Mouse (Mus musculus) liver, embryonic 14.5 days (tissue): Measurements from ENCODE around the gene Klrb1. TPM values are rescaled to one million over a fixed set of nuclear protein-coding genes. Genes with fewer than 3 reads are reported as not detected.
A peak's percentile ranks its signal among the peaks of the same experiment; 100 is the strongest.
"Not testable (repeated sequence)": the region's sequence is repeated elsewhere in the genome, so short reads cannot be mapped to it uniquely, and the experiment has no call there.

Experiments
- ATAC-seq: fragments of 200-750 bp; cut with Nextera tagmentation; 2 replicates; pipeline ENCODE4 v1.8.0; 2017; ENCODE audit warnings: moderate number of reproducible peaks, mild to moderate bottlenecking, moderate library complexity; ENCODE audit not compliant: insufficient read depth
- DNase-seq, 3 experiments: peaks; one replicate each; pipeline ENCODE4 v3.0.0-alpha.2; 2012 to 2013; ENCODE audit warnings: low read depth in 3 of 3, low spot score in 3 of 3
- H3K27ac ChIP-seq: fragments of 300-500 bp; sonication (generic); 2 replicates; pipeline ENCODE4 v1.5.1; 2014; ENCODE audit warnings: moderate library complexity, mild to moderate bottlenecking, control low read depth, inconsistent platforms
- H3K27me3 ChIP-seq: fragments of 300-500 bp; sonication (generic); 2 replicates; pipeline ENCODE4 v1.6.1; 2014; ENCODE audit warnings: mild to moderate bottlenecking, low read length, moderate library complexity; ENCODE audit not compliant: control insufficient read depth, insufficient read depth
- H3K36me3 ChIP-seq: fragments of 300-500 bp; sonication (generic); replicated peaks from 2 replicates; pipeline ENCODE4 v1.6.1; 2014; ENCODE audit warnings: low read depth; ENCODE audit not compliant: control insufficient read depth, insufficient read depth
- H3K4me1 ChIP-seq, 2 experiments: fragments of 200-500 bp in 1 of 2; fragments of 300-500 bp in 1 of 2; sonication (generic) in 1 of 2; replicated peaks; 2 replicates each; pipeline ENCODE4 v1.6.1; 2012 to 2014; ENCODE audit warnings: antibody characterized with exemption in 1 of 2, inconsistent platforms in 1 of 2, low read length in 1 of 2; ENCODE audit not compliant: control insufficient read depth in 2 of 2, insufficient read depth in 2 of 2
- H3K4me2 ChIP-seq: fragments of 300-500 bp; sonication (generic); 2 replicates; pipeline ENCODE4 v1.6.1; 2014; ENCODE audit warnings: low read depth, mild to moderate bottlenecking, control low read depth, moderate library complexity
- H3K4me3 ChIP-seq, 2 experiments: fragments of 200-500 bp in 1 of 2; fragments of 300-500 bp in 1 of 2; sonication (generic) in 1 of 2; 2 replicates each; pipeline ENCODE4 v1.5.1; 2012 to 2014; ENCODE audit warnings: low read depth in 2 of 2, low read length in 2 of 2, mild to moderate bottlenecking in 2 of 2, control low read depth in 1 of 2, inconsistent platforms in 1 of 2, moderate library complexity in 1 of 2; ENCODE audit not compliant: insufficient read depth in 1 of 2
- H3K9ac ChIP-seq: fragments of 300-500 bp; sonication (generic); replicated peaks from 2 replicates; pipeline ENCODE4 v1.6.1; 2014; ENCODE audit warnings: mild to moderate bottlenecking, control low read depth, moderate library complexity
- H3K9me3 ChIP-seq: fragments of 300-500 bp; sonication (generic); 2 replicates; pipeline ENCODE4 v1.6.1; 2016; ENCODE audit warnings: low read length, mixed read lengths; ENCODE audit not compliant: control insufficient read depth
- CTCF ChIP-seq: IDR thresholded peaks from 2 replicates; pipeline ENCODE4 v1.5.1; 2016; ENCODE audit warnings: antibody characterized with exemption, low read depth, control low read depth
- EP300 ChIP-seq: IDR thresholded peaks from 2 replicates; pipeline ENCODE4 v1.6.1; 2016; ENCODE audit warnings: antibody characterized with exemption, low read depth
- WGBS: fragments of 180-500 bp; shearing (Covaris S2); extraction: QIAGEN DNeasy Blood & Tissue Kit; methylation state at CpG from one replicate; pipeline ENCODE4 v1.1.7; 2014; ENCODE audit not compliant: insufficient replicate concordance; 5-methylcytosine and 5-hydroxymethylcytosine counted together
- polyA plus RNA-seq, 2 experiments: library from polyadenylated mRNA; depleted of rRNA in 1 of 2; stranded (reverse) in 1 of 2; unstranded in 1 of 2; fragments of >200 nt; fragmentation: Nextera tagmentation in 1 of 2; extraction: Ambion mirVana in 1 of 2; gene quantifications; 2 replicates each; pipeline versions ENCODE4 v1.2.1 to v1.2.3; 2012 to 2014

Klrb1 gene
- polyA plus RNA-seq (2012; rRNA removed) = not detected in 2 replicates
- polyA plus RNA-seq (2014; fragmentation: Nextera tagmentation; extraction: Ambion mirVana) = not detected in 2 replicates

GRCm38 (mm10) chr6:128722959-128723358, at the start of gene Klrb1:
TSS of gene Klrb1 (minus strand) at chr6:128723059.
- Histone ChIP-seq H3K27ac (no peak within 1 kb of the TSS), H3K27me3 (no peaks in the 10 kb centered on the region), H3K9ac (no peak within 1 kb of the TSS), H3K9me3 (no peaks in the 10 kb centered on the region), H3K4me3 (no peak within 1 kb of the TSS), H3K4me2 (no peak within 1 kb of the TSS), H3K36me3 (no peaks in the 10 kb centered on the region), H3K4me1 (no peaks in the 10 kb centered on the region)
- DNase-seq = no peak
- TF ChIP-seq CTCF (no peak), EP300 (no peak)
- 56% methylated on average over 4 of the region's 4 CpGs for WGBS
- no peak for ATAC-seq

GRCm38 (mm10) chr6:128769481-128770253, 46.8 kb upstream of the Klrb1 start:
- Histone ChIP-seq H3K27me3 (no peaks in the 10 kb centered on the region), H3K9ac (no peak overlapping the region), H3K4me2 (no peak overlapping the region), H3K4me3 (no peak overlapping the region), H3K4me1 (peaks cover 0 to 3% of the 10 kb centered on the region in 2 experiments; a peak in 2 of 4 replicates), H3K9me3 (no peaks in the 10 kb centered on the region), H3K27ac (no peak overlapping the region), H3K36me3 (no peaks in the 10 kb centered on the region)
- WGBS = 68% methylated on average over 10 of the region's 10 CpGs
- TF ChIP-seq CTCF (no peak), EP300 (no peak)
- ATAC-seq = no peak
- DNase-seq = no peak

GRCm38 (mm10) chr6:128768047-128768446, 45.2 kb upstream of the Klrb1 start:
- H3K4me3 ChIP-seq = no peak overlapping the region
- 56% methylated on average over 4 of the region's 4 CpGs for WGBS
- no peaks in the 10 kb centered on the region for H3K36me3 ChIP-seq
- no peak for ATAC-seq
- H3K4me1 ChIP-seq = peaks cover 0 to 7% of the 10 kb centered on the region in 2 experiments; a peak in 2 of 4 replicates
- no peaks in the 10 kb centered on the region for H3K27me3 ChIP-seq
- TF ChIP-seq CTCF = no peak
- no peak for TF ChIP-seq EP300
- H3K9ac ChIP-seq = no peak overlapping the region
- no peaks in the 10 kb centered on the region for H3K9me3 ChIP-seq
- H3K4me2 ChIP-seq = no peak overlapping the region
- no peak for DNase-seq
- H3K27ac ChIP-seq = no peak overlapping the region

- not testable (repeated sequence) for H3K4me1 ChIP-seq, H3K9ac ChIP-seq, H3K9me3 ChIP-seq, H3K4me2 ChIP-seq, ATAC-seq, DNase-seq, H3K4me3 ChIP-seq, H3K27ac ChIP-seq, H3K27me3 ChIP-seq, H3K36me3 ChIP-seq
- 53% methylated on average over 6 of the region's 6 CpGs for WGBS
- peak; percentile 62 for TF ChIP-seq CTCF
Observed at GRCm38 (mm10) chr6:128766486-128767254, 43.8 kb upstream of the Klrb1 start.

- no peaks in the 10 kb centered on the region for H3K36me3 ChIP-seq
- no peak overlapping the region for H3K27ac ChIP-seq
- H3K9me3 ChIP-seq = no peaks in the 10 kb centered on the region
- no peak overlapping the region for H3K4me3 ChIP-seq
- no peak for TF ChIP-seq CTCF
- no peak for TF ChIP-seq EP300
- DNase-seq (no peak), ATAC-seq (no peak)
- no peak overlapping the region; the same call in 1 of the 2 replicates for H3K4me2 ChIP-seq
- 63% methylated on average over 1 of the region's 1 CpGs for WGBS
- peaks cover 0 to 7% of the 10 kb centered on the region in 2 experiments; a peak in 2 of 4 replicates for H3K4me1 ChIP-seq
- H3K9ac ChIP-seq = no peak overlapping the region
- H3K27me3 ChIP-seq = no peaks in the 10 kb centered on the region
Observed at GRCm38 (mm10) chr6:128765211-128765610, 42.4 kb upstream of the Klrb1 start.
